ENCODE assay signal across 9 mouse cellular contexts in the genomic region with DNA sequence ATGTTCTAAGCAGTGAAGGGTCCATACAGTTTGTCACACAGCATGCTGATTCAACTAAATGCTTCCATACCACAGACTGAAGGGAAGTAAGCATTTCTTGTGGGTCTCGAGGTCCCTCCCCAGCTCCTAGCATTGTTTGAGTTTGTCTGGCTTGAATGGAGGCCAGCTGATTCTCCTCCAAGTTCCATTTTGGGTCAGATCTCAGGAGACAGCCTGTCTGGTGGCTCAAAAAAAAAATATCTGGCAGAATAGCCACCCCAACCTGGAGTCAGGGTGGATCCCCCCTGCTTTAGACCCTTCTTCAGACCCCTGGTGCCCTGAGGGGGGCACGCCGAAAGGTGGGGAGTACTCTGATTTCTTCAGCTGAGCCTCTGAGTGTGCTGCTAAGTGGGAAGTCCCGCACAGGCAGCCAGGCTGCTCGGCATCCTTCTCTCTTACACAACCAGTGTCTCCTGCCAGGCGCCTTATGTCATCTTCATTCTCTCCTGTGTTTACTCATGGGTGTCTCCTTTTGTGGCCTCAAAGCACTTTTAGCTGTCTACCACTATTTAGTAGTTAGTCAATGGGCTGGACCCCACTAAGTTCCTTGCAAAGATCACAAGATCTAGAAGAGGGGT. TPM values are rescaled to one million over a fixed set of nuclear protein-coding genes. Genes with fewer than 3 reads are reported as not detected.
DNase-seq lines count a peak whose midpoint lies in the region; ATAC-seq and TF ChIP-seq lines count a peak whose summit lies in the region.
"Had no signal": no experiment of that assay in that cellular context is flagged by ENCODE, and none has a peak within 500 bp of the region (broad histone marks: within the 10 kb centered on the region; RNA-seq: fewer than 3 reads in every experiment).

No protein-coding gene starts in this region.

- peak; percentile 72 to 77 for DNase-seq in heart, adult 2 months
- DNase-seq in heart, embryonic 10.5 days (ENCODE audit: low spot score), result no peak
- peak; percentile 53 for DNase-seq in cerebellum, adult 11-12 months
- DNase-seq in lung, postnatal 10 days, result peak; percentile 85
- no peak for DNase-seq in spleen, postnatal 10 days (ENCODE audit: low spot score in 2 of 2)
- no peak for DNase-seq in left cerebral cortex, adult 18-20 months (ENCODE audit: low spot score in 2 of 2)

- peaks cover 12% of the 10 kb centered on the region for H3K4me1 ChIP-seq in heart, adult 2 months (ENCODE audit: control insufficient read depth, insufficient read depth, low read length)
- no peaks in the 10 kb centered on the region for H3K4me1 ChIP-seq in heart, embryonic 10.5 days
- H3K4me1 ChIP-seq in heart, embryonic 15.5 days (replicated peaks), result peaks cover 7% of the 10 kb centered on the region; the same call in 1 of the 2 replicates
- H3K4me1 ChIP-seq in hindbrain, embryonic 13.5 days (replicated peaks), result no peaks in the 10 kb centered on the region
- H3K4me1 ChIP-seq: midbrain, embryonic 15.5 days had no signal

- no peak overlapping the region for H3K4me2 ChIP-seq in heart, embryonic 15.5 days
- no peak overlapping the region for H3K4me2 ChIP-seq in hindbrain, embryonic 13.5 days
- H3K4me2 ChIP-seq: midbrain, embryonic 15.5 days had no signal

- no peak for TF ChIP-seq CTCF in heart, adult 2 months (IDR thresholded peaks at IDR 0.05)

- peak overlapping the region; percentile 69 for H3K27ac ChIP-seq in heart, adult 2 months
- no peak overlapping the region for H3K27ac ChIP-seq in heart, embryonic 10.5 days
- H3K27ac ChIP-seq in heart, embryonic 15.5 days, result peak overlapping the region; percentile 56; the same call in 1 of the 2 replicates
- no peak overlapping the region for H3K27ac ChIP-seq in hindbrain, embryonic 13.5 days
- H3K27ac ChIP-seq: midbrain, embryonic 15.5 days had no signal

- intact Hi-C loops in heart, adult 2 months (cut with DNase I), result no loop called here

- TF ChIP-seq POLR2A in heart, adult 2 months (IDR thresholded peaks at IDR 0.05; ENCODE audit: insufficient read depth, low read depth, low read length), result no peak

- ATAC-seq in heart, embryonic 15.5 days (replicated peaks; ENCODE audit: insufficient number of reproducible peaks, insufficient read depth, low FRiP score, low read depth), result 0 out of 2 replicates have a peak, but pooled peaks have one; percentile 39
- no peak for ATAC-seq in hindbrain, embryonic 13.5 days (ENCODE audit: low FRiP score)
- ATAC-seq: midbrain, embryonic 15.5 days had no signal

- TF ChIP-seq EP300 in heart, adult 2 months (IDR thresholded peaks at IDR 0.05; ENCODE audit: insufficient read depth, low read depth, low read length), result no peak

- 18% methylated on average over 6 of the region's 6 CpGs for WGBS in heart, adult 2 months
- 76% methylated on average over 6 of the region's 6 CpGs for WGBS in heart, embryonic 10.5 days
- 63% methylated on average over 6 of the region's 6 CpGs for WGBS in heart, embryonic 15.5 days
- WGBS in hindbrain, embryonic 13.5 days, result 87% methylated on average over 6 of the region's 6 CpGs

- H3K4me3 ChIP-seq in heart, adult 2 months, result no peak overlapping the region
- no peak overlapping the region for H3K4me3 ChIP-seq in heart, embryonic 10.5 days
- no peak overlapping the region for H3K4me3 ChIP-seq in heart, embryonic 15.5 days
- no peak overlapping the region for H3K4me3 ChIP-seq in hindbrain, embryonic 13.5 days
- H3K4me3 ChIP-seq: midbrain, embryonic 15.5 days had no signal

- peaks cover 5% of the 10 kb centered on the region for H3K36me3 ChIP-seq in heart, adult 2 months (ENCODE audit: control insufficient read depth, insufficient read depth, low read length)
- H3K36me3 ChIP-seq in heart, embryonic 10.5 days, result no peaks in the 10 kb centered on the region
- no peaks in the 10 kb centered on the region for H3K36me3 ChIP-seq in heart, embryonic 15.5 days
- no peaks in the 10 kb centered on the region for H3K36me3 ChIP-seq in hindbrain, embryonic 13.5 days
- H3K36me3 ChIP-seq: midbrain, embryonic 15.5 days had no signal

- H3K27me3 ChIP-seq in heart, adult 2 months (ENCODE audit: control insufficient read depth, insufficient read depth, low read length), result no peaks in the 10 kb centered on the region
- H3K27me3 ChIP-seq in heart, embryonic 10.5 days (ENCODE audit: insufficient read depth, poor library complexity, severe bottlenecking), result 0 out of 2 replicates have a peak, but pooled peaks cover 5% of the 10 kb centered on the region
- H3K27me3 ChIP-seq in heart, embryonic 15.5 days, result no peaks in the 10 kb centered on the region
- H3K27me3 ChIP-seq in hindbrain, embryonic 13.5 days, result no peaks in the 10 kb centered on the region
- H3K27me3 ChIP-seq: midbrain, embryonic 15.5 days had no signal

- no peaks in the 10 kb centered on the region for H3K9me3 ChIP-seq in heart, embryonic 10.5 days
- no peaks in the 10 kb centered on the region for H3K9me3 ChIP-seq in heart, embryonic 15.5 days (replicated peaks)
- H3K9me3 ChIP-seq in hindbrain, embryonic 13.5 days, result no peaks in the 10 kb centered on the region
- H3K9me3 ChIP-seq: midbrain, embryonic 15.5 days had no signal

- 0 out of 2 replicates have a peak overlapping the region, but pooled peaks have one; percentile 9 for H3K9ac ChIP-seq in heart, adult 2 months (ENCODE audit: low read depth, low read length)
- H3K9ac ChIP-seq in heart, embryonic 15.5 days, result no peak overlapping the region
- no peak overlapping the region for H3K9ac ChIP-seq in hindbrain, embryonic 13.5 days
- H3K9ac ChIP-seq: midbrain, embryonic 15.5 days had no signal

- H3K79me2 ChIP-seq in heart, adult 2 months (replicated peaks; ENCODE audit: control insufficient read depth, insufficient read depth, low read length), result no peaks in the 10 kb centered on the region

RNA-seq across cellular contexts. Expression of a gene that starts 35.0 kb away (rescaled TPM):
- 1 to 10 TPM in 1 of 2 experiments, under 1 TPM in 1; 0.32 to 1.6 TPM for total RNA-seq in heart, adult 2 months (2021)
- polyA plus RNA-seq in heart, adult 2 months (2012; rRNA removed), result 0.70 and 1.3 TPM in 2 replicates
- 0.34 and 0.58 TPM in 2 replicates for polyA plus RNA-seq in heart, embryonic 10.5 days (2016; fragmentation: Nextera tagmentation; extraction: Ambion mirVana)
- polyA plus RNA-seq in heart, embryonic 15.5 days (2015; fragmentation: Nextera tagmentation; extraction: Ambion mirVana), result 0.24 and 0.53 TPM in 2 replicates
- total RNA-seq in left cerebral cortex, adult 18-20 months (2021), result 1 to 10 TPM; 1.6 to 2.7 TPM
- 0.57 and 0.76 TPM in 2 replicates for polyA plus RNA-seq in hindbrain, embryonic 13.5 days (2015; fragmentation: Nextera tagmentation; extraction: Ambion mirVana)

Comparison
In these comparisons a context has a peak if more than half of its experiments do, and no peak if none do; other contexts are left out.
1. DNase-seq: peak in heart, adult 2 months (2 of 2), cerebellum, adult 11-12 months (single experiment) and lung, postnatal 10 days (single experiment); none in heart, embryonic 10.5 days (single experiment), spleen, postnatal 10 days (0 of 2) and left cerebral cortex, adult 18-20 months (0 of 2).
2. H3K27ac ChIP-seq: peak in heart, adult 2 months (single experiment) and heart, embryonic 15.5 days (single experiment); none in heart, embryonic 10.5 days (single experiment) and hindbrain, embryonic 13.5 days (single experiment).